Mouse (Mus musculus) frontal cortex, adult (tissue): ENCODE measurements at regions not wholly inside any gene's neighbourhood (a gene's known extent, or its start where the extent isn't known, plus 50 kb on each side); places are given as distances from the start of the nearest gene placed in this dataset.

Experiments
- ATAC-seq: cut with Nextera tagmentation; 2 replicates; pipeline ENCODE4 v1.9.2; 2017; ENCODE audit warnings: mild to moderate bottlenecking, moderate library complexity, mixed read lengths; ENCODE audit not compliant: low TSS enrichment

DNA sequence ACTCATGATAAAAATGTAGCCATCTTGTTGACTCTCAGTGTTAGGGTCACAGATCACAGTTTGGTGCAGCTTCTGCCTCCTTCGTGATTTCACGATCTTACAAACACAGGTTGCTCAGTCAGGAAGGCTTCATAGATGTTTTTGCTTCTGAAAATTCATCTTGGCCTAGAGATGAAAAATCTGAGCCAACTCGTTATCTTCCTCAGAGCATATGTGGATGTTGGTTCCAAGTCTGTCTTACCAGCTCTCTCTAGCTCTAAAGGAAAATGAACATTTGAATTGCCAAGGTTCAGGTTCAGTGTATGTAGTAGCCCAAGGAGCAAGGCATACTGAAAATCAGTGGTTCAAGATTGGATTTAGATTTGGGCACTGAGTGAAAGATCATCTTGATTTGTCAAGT lies 485.9 kb upstream of the B3gat1 start:
- peak; percentile 88 for ATAC-seq

DNA sequence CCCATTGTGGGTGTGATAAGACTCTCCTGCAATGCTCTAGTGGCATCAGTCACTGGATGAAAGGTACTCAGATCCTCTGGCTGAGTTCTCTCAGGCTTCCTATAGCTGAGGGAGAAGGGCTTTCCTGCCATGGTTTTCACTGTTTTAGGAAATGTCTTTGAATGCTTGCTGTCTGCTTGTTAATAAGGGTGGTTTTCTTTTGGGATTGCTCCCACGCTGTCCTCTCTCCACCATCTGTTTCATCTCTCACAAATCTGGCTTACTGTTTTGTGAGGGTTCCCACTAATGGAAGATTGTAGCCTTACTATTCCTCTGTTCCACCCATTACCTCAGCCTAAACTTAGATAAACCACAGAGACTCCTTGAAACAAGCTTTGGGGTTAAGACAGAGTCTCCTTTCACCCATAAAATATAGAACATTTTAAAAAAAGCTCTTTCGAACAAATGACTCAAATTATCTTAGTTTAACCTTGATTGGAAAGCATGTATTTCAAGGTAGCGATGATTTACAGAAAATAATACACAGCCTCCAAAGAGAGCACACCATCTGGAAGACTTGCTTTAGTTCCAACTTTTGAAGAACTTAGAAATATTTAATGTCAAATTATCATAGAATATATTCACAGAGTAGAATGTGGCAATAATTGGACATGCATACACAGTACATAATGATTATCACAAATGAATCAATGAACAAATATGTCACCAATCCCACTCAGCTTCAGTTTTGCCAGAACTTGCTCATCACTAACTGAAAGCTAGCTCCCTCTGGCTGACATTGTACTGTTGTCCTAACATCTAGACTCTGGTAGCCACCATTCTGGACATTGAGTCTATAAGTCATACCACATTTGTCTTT lies 468.4 kb upstream of the B3gat1 start:
- ATAC-seq = peak; percentile 90
